ENCODE assay signal across 16 mouse cellular contexts in genomic region chr5:127874461-127874860, GRCm38 (mm10).
"Had no signal": no experiment of that assay in that cellular context is flagged by ENCODE, and none has a peak within 500 bp of the region (broad histone marks: within the 10 kb centered on the region; RNA-seq: fewer than 3 reads in every experiment).

No protein-coding gene starts in this region.

- H3K4me3 ChIP-seq: liver, embryonic 12.5 days; midbrain, embryonic 10.5 days; midbrain, embryonic 13.5 days; midbrain, embryonic 15.5 days; myocyte; neural tube, embryonic 13.5 days; neural tube, embryonic 15.5 days had no signal

- H3K9ac ChIP-seq: liver, embryonic 12.5 days; liver, embryonic 14.5 days; lung, embryonic 14.5 days; midbrain, embryonic 13.5 days; midbrain, embryonic 15.5 days; neural tube, embryonic 13.5 days; neural tube, embryonic 15.5 days had no signal

- H3K27me3 ChIP-seq: liver, embryonic 12.5 days; midbrain, embryonic 13.5 days; midbrain, embryonic 15.5 days; neural tube, embryonic 13.5 days; neural tube, embryonic 15.5 days had no signal

- H3K4me1 ChIP-seq: liver, embryonic 12.5 days; midbrain, embryonic 10.5 days; midbrain, embryonic 13.5 days; midbrain, embryonic 15.5 days; neural tube, embryonic 13.5 days; neural tube, embryonic 15.5 days had no signal

- DNase-seq: lung, adult 18-20 months; lung, embryonic 14.5 days; lung, postnatal 10 days; lung, postnatal 4 days; right cerebral cortex, postnatal 14 days; thymus, adult 18-20 months; thymus, postnatal 14 days; thymus, postnatal 36 days had no signal

- H3K27ac ChIP-seq: liver, embryonic 12.5 days; liver, embryonic 14.5 days; midbrain, embryonic 10.5 days; midbrain, embryonic 13.5 days; midbrain, embryonic 15.5 days; neural tube, embryonic 13.5 days; neural tube, embryonic 15.5 days had no signal

- H3K36me3 ChIP-seq: liver, embryonic 12.5 days; midbrain, embryonic 10.5 days; midbrain, embryonic 13.5 days; midbrain, embryonic 15.5 days; neural tube, embryonic 13.5 days; neural tube, embryonic 15.5 days had no signal
